Comparison of ENCODE assay signal across 12 mouse cellular contexts in genomic region chr12:79821901-79822300, GRCm38 (mm10).
DNase-seq lines count a peak whose midpoint lies in the region; ATAC-seq and TF ChIP-seq lines count a peak whose summit lies in the region.
"Had no signal": no experiment of that assay in that cellular context is flagged by ENCODE, and none has a peak within 500 bp of the region (broad histone marks: within the 10 kb centered on the region; RNA-seq: fewer than 3 reads in every experiment).

No protein-coding gene starts in this region.

- WGBS in kidney, adult 2 months: 59% methylated on average over 5 of the region's 5 CpGs
- WGBS in heart, embryonic 16.5 days: 41% methylated on average over 5 of the region's 5 CpGs
- WGBS in liver, postnatal 0 days (ENCODE audit: insufficient replicate concordance): 86% methylated on average over 5 of the region's 5 CpGs

- H3K4me3 ChIP-seq in kidney, adult 2 months (ENCODE audit: insufficient read depth, low read depth, low read length): no peak overlapping the region
- H3K4me3 ChIP-seq in heart, embryonic 16.5 days (ENCODE audit: low read length): no peak overlapping the region
- H3K4me3 ChIP-seq in liver, postnatal 0 days (ENCODE audit: low read depth, low read length): no peak overlapping the region
- H3K4me3 ChIP-seq: hindbrain, embryonic 15.5 days; megakaryocyte, embryonic 14.5 days had no signal

- H3K36me3 ChIP-seq in kidney, adult 2 months (ENCODE audit: control insufficient read depth, insufficient read depth, low read length): no peaks in the 10 kb centered on the region
- no peaks in the 10 kb centered on the region for H3K36me3 ChIP-seq in heart, embryonic 16.5 days (ENCODE audit: control insufficient read depth, insufficient read depth)
- no peaks in the 10 kb centered on the region for H3K36me3 ChIP-seq in liver, postnatal 0 days (replicated peaks; ENCODE audit: insufficient read depth, low read length)
- H3K36me3 ChIP-seq: hindbrain, embryonic 15.5 days had no signal

- H3K27ac ChIP-seq in kidney, adult 2 months (ENCODE audit: insufficient read depth, low read depth, low read length): 0 out of 2 replicates have a peak overlapping the region, but pooled peaks have one; percentile 40
- peak overlapping the region; percentile 91 for H3K27ac ChIP-seq in heart, embryonic 16.5 days (ENCODE audit: low read length)
- no peak overlapping the region for H3K27ac ChIP-seq in liver, postnatal 0 days (ENCODE audit: low read depth)
- H3K27ac ChIP-seq: hindbrain, embryonic 15.5 days had no signal

- ATAC-seq in heart, embryonic 16.5 days (replicated peaks; ENCODE audit: extremely low read depth, insufficient read depth, low FRiP score): peak; percentile 88
- no peak for ATAC-seq in liver, postnatal 0 days
- ATAC-seq: Patski had no signal

- DNase-seq in adrenal gland, postnatal 14 days: peak; percentile 46
- DNase-seq in adrenal gland, postnatal 25 days: no peak
- DNase-seq in kidney, adult 2 months: peak; percentile 72
- no peak for DNase-seq in kidney, postnatal 10 days
- peak; percentile 60 for DNase-seq in Muller cell, postnatal 12 days (ENCODE audit: inconsistent ontology term)
- DNase-seq in testis, postnatal 10 days (ENCODE audit: low spot score): no peak
- DNase-seq in liver, postnatal 0 days: no peak
- DNase-seq: thymus, adult 18-20 months had no signal

- H3K9ac ChIP-seq in heart, embryonic 16.5 days (ENCODE audit: low read length): no peak overlapping the region
- no peak overlapping the region for H3K9ac ChIP-seq in liver, postnatal 0 days (replicated peaks)
- H3K9ac ChIP-seq: hindbrain, embryonic 15.5 days had no signal

- no peak for TF ChIP-seq EP300 in liver, postnatal 0 days (IDR thresholded peaks at IDR 0.05; ENCODE audit: low read depth)

- no peak for TF ChIP-seq POLR2A in kidney, adult 2 months (IDR thresholded peaks at IDR 0.05; ENCODE audit: low read depth, low read length)

- H3K4me2 ChIP-seq in heart, embryonic 16.5 days (ENCODE audit: low read depth, low read length): no peak overlapping the region
- no peak overlapping the region for H3K4me2 ChIP-seq in liver, postnatal 0 days (ENCODE audit: low read depth, low read length)
- H3K4me2 ChIP-seq: hindbrain, embryonic 15.5 days had no signal

- H3K9me3 ChIP-seq in heart, embryonic 16.5 days (replicated peaks; ENCODE audit: control insufficient read depth, low read length): no peaks in the 10 kb centered on the region
- no peaks in the 10 kb centered on the region for H3K9me3 ChIP-seq in liver, postnatal 0 days (ENCODE audit: low read length)
- H3K9me3 ChIP-seq: hindbrain, embryonic 15.5 days; megakaryocyte, embryonic 14.5 days had no signal

- TF ChIP-seq CTCF in kidney, adult 2 months (conservative IDR thresholded peaks at IDR 0.05; ENCODE audit: insufficient read depth, insufficient read length, low read depth, low read length): no peak
- TF ChIP-seq CTCF in liver, postnatal 0 days (IDR thresholded peaks at IDR 0.05; ENCODE audit: low read depth): no peak

- H3K27me3 ChIP-seq in kidney, adult 2 months (replicated peaks; ENCODE audit: control insufficient read depth, insufficient read depth, low read length): no peaks in the 10 kb centered on the region
- no peaks in the 10 kb centered on the region for H3K27me3 ChIP-seq in heart, embryonic 16.5 days (ENCODE audit: control insufficient read depth, insufficient read depth, low read length)
- no peaks in the 10 kb centered on the region for H3K27me3 ChIP-seq in liver, postnatal 0 days (ENCODE audit: insufficient read depth, low read length)
- H3K27me3 ChIP-seq: hindbrain, embryonic 15.5 days; Patski had no signal

- H3K4me1 ChIP-seq in kidney, adult 2 months (ENCODE audit: control insufficient read depth, insufficient read depth, low read length): peaks cover 5% of the 10 kb centered on the region; the same call in 1 of the 2 replicates
- peaks cover 25% of the 10 kb centered on the region for H3K4me1 ChIP-seq in heart, embryonic 16.5 days (ENCODE audit: control insufficient read depth, insufficient read depth, low read length)
- H3K4me1 ChIP-seq in liver, postnatal 0 days (ENCODE audit: insufficient read depth): 0 out of 2 replicates have a peak, but pooled peaks cover 4% of the 10 kb centered on the region

Comparison
In these comparisons a context has a peak if more than half of its experiments do, and no peak if none do; other contexts are left out.
1. DNase-seq: peak in adrenal gland, postnatal 14 days (single experiment), kidney, adult 2 months (single experiment) and Muller cell, postnatal 12 days (single experiment); none in adrenal gland, postnatal 25 days (single experiment), kidney, postnatal 10 days (single experiment), testis, postnatal 10 days (single experiment) and liver, postnatal 0 days (single experiment).